Mouse (Mus musculus): ENCODE results near the gene Peli3.

DNA sequence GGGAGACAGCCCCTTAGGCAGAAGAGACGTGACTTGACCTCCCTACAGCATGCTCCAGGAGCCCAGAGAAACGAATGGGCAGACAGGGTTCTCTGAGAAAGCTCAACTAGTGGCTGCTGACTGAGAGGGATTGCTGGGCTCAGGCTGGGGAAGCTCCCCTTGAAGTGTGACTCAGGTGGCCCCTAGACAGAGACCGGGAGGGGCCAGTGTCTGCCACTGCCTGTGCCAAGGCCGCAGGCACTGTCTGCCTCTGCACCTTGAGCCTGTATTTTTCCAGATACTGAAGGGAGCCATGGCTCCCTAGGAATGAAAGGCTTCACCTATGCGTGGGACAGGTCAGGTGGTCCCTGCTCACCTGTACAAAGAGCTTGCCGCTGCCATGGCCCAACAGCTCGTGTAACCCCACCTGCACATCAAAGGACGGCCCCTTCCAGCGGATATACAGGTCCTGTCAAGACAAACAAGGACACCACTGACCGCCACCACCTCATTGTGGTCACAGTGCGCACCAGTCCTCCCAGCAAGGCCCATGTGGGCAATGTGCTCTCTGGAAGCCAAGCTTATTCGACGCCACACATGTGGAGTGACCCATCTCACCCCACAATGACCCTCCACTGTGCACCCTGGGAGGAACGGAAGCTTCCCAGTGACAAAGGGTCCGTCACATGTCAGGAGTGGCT, 26.9 kb downstream of the Peli3 start:
- TF ChIP-seq POLR2A (IDR thresholded peaks at IDR 0.05; ENCODE audit: low read depth, low read length) = no peak
- TF ChIP-seq CTCF (IDR thresholded peaks at IDR 0.05; ENCODE audit: extremely low read depth, insufficient read depth, insufficient read length, insufficient replicate concordance) = no peak
